Mouse (Mus musculus) G1E (cell line): ENCODE data around the gene Sh3bgr.

Experiments
- CTCF ChIP-seq: IDR thresholded peaks from 2 replicates; pipeline ENCODE4 v1.5.1; 2012; ENCODE audit warnings: low read depth, low read length, inconsistent platforms, mixed read lengths
- GATA1 ChIP-seq: IDR thresholded peaks from 2 replicates; pipeline ENCODE4 v1.6.1; 2012; ENCODE audit warnings: borderline replicate concordance, low read length, inconsistent platforms, mixed read lengths

DNA sequence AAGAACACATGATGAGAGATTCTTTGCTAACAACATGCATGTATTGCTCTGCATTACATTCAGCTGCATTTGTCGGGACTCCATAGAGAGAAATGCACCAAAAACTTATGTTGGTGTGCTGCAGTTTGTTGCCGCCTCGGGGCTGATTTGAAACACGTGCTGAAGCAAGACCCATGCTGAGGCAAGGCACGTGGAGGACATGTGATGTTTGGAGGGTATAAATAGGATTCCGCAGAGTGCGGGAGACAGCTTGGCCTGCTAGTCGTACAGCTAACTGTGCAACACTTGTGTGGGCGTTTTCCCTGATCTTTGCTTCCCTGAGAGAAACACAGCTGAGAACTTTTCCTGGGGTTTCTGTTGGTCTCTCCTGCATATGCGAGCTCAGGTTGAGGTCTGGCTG lies 9.5 kb downstream of the Sh3bgr start:
- TF ChIP-seq CTCF (no peak), GATA1 (no peak)
